Mouse (Mus musculus) olfactory bulb, adult 2 months (tissue): ENCODE measurements around the gene Dgcr8.

ENCODE experiments used
- CTCF ChIP-seq: fragments of 200-500 bp; IDR thresholded peaks from 2 replicates; pipeline ENCODE4 v1.5.1; 2012; ENCODE audit warnings: low read depth, mild to moderate bottlenecking, low read length, moderate library complexity; ENCODE audit not compliant: insufficient read depth
- POLR2A ChIP-seq: fragments of 200-500 bp; IDR thresholded peaks from 2 replicates; pipeline ENCODE4 v1.6.1; 2012; ENCODE audit warnings: mild to moderate bottlenecking, low read depth, low read length, moderate library complexity; ENCODE audit not compliant: insufficient read depth

DNA sequence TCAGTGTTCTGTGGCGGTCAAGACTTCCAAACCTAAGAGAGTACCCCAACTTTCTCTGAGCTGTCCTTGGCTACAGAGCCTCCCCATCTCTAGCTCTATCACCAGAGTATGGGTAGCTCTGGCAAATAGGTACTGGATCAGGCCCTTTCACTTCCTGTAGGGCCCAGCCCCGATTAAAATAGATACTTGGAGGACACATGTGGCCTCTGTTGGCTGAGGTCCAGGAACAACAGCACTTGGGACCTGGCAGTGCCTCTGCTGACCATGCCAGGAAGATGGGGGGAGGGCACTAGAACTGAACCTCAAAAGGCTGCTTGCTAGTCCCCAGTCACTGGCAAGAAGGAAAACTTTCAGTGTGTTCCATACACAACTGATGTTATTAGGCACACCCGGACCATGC lies 44.9 kb upstream of the Dgcr8 start:
- TF ChIP-seq POLR2A (no peak), CTCF (no peak)
